Mouse (Mus musculus): ENCODE results near the gene Smad9. TPM values are rescaled to one million over a fixed set of nuclear protein-coding genes. Genes with fewer than 3 reads are reported as not detected.

The Smad9 gene
- polyA plus RNA-seq, 2 experiments: 0.07 TPM; not detected in 1

- H3K27me3 ChIP-seq (ENCODE audit: control insufficient read depth, insufficient read depth, low read length): no peaks in the 10 kb centered on the region
- DNase-seq (ENCODE audit: low read depth in 3 of 3, low spot score in 3 of 3) (no peak), ATAC-seq (ENCODE audit: insufficient read depth) (no peak)
- WGBS (ENCODE audit: insufficient replicate concordance): 85% methylated on average over 8 of the region's 8 CpGs
- H3K4me1 ChIP-seq (replicated peaks; ENCODE audit: control insufficient read depth in 2 of 2, insufficient read depth in 2 of 2, low read length in 1 of 2): peaks cover 10 to 11% of the 10 kb centered on the region in 2 experiments
- no peak overlapping the region for H3K4me3 ChIP-seq (ENCODE audit: insufficient read depth in 1 of 2, low read depth in 2 of 2, low read length in 2 of 2)
- no peak for TF ChIP-seq EP300 (IDR thresholded peaks at IDR 0.05; ENCODE audit: low read depth)
- TF ChIP-seq CTCF (IDR thresholded peaks at IDR 0.05; ENCODE audit: low read depth): no peak
- H3K9ac ChIP-seq (replicated peaks): no peak overlapping the region
- no peak overlapping the region for H3K27ac ChIP-seq
- H3K36me3 ChIP-seq (replicated peaks; ENCODE audit: control insufficient read depth, insufficient read depth, low read depth): peaks cover 7% of the 10 kb centered on the region
- H3K9me3 ChIP-seq (ENCODE audit: control insufficient read depth, low read length): no peaks in the 10 kb centered on the region
- no peak overlapping the region for H3K4me2 ChIP-seq (ENCODE audit: low read depth)
Observed at GRCm38 (mm10) chr3:54803713-54804112, 48.3 kb downstream of the Smad9 start.

- under 1% methylated on average over 56 of the region's 56 CpGs for WGBS (ENCODE audit: insufficient replicate concordance)
- Histone ChIP-seq H3K9me3 (ENCODE audit: control insufficient read depth, low read length) (no peaks in the 10 kb centered on the region), H3K4me2 (ENCODE audit: low read depth) (peak overlapping the region; percentile 77), H3K27ac (peak overlapping the region; percentile 62), H3K9ac (replicated peaks) (peak overlapping the region; percentile 92), H3K27me3 (ENCODE audit: control insufficient read depth, insufficient read depth, low read length) (no peaks in the 10 kb centered on the region), H3K4me1 (replicated peaks; ENCODE audit: control insufficient read depth in 2 of 2, insufficient read depth in 2 of 2, low read length in 1 of 2) (peaks cover 11 to 12% of the 10 kb centered on the region in 2 experiments), H3K4me3 (ENCODE audit: insufficient read depth in 1 of 2, low read depth in 2 of 2, low read length in 2 of 2) (peak overlapping the region; percentile 82 to 84), H3K36me3 (replicated peaks; ENCODE audit: control insufficient read depth, insufficient read depth, low read depth) (peaks cover 7% of the 10 kb centered on the region)
- no peak for DNase-seq (ENCODE audit: low read depth in 3 of 3, low spot score in 3 of 3)
- TF ChIP-seq EP300 (IDR thresholded peaks at IDR 0.05; ENCODE audit: low read depth) (no peak), CTCF (IDR thresholded peaks at IDR 0.05; ENCODE audit: low read depth) (no peak)
- ATAC-seq (ENCODE audit: insufficient read depth): peak; percentile 72
Observed at GRCm38 (mm10) chr3:54807061-54807661, 51.8 kb downstream of the Smad9 start.

- ATAC-seq (ENCODE audit: insufficient read depth) (peak; percentile 93), DNase-seq (ENCODE audit: low read depth in 3 of 3, low spot score in 3 of 3) (peak; percentile 81 to 86 (median 83))
- H3K27ac ChIP-seq: peak within 1 kb of the TSS; percentile 62
- peak within 1 kb of the TSS; percentile 82 to 84 for H3K4me3 ChIP-seq (ENCODE audit: insufficient read depth in 1 of 2, low read depth in 2 of 2, low read length in 2 of 2)
- no peak for TF ChIP-seq EP300 (IDR thresholded peaks at IDR 0.05; ENCODE audit: low read depth)
- no peak for TF ChIP-seq CTCF (IDR thresholded peaks at IDR 0.05; ENCODE audit: low read depth)
- peaks cover 7% of the 10 kb centered on the region for H3K36me3 ChIP-seq (replicated peaks; ENCODE audit: control insufficient read depth, insufficient read depth, low read depth)
- peaks cover 11 to 12% of the 10 kb centered on the region in 2 experiments for H3K4me1 ChIP-seq (replicated peaks; ENCODE audit: control insufficient read depth in 2 of 2, insufficient read depth in 2 of 2, low read length in 1 of 2)
- H3K9ac ChIP-seq (replicated peaks): peak within 1 kb of the TSS; percentile 92
- peak within 1 kb of the TSS; percentile 77 for H3K4me2 ChIP-seq (ENCODE audit: low read depth)
- WGBS (ENCODE audit: insufficient replicate concordance): under 1% methylated on average over 52 of the region's 52 CpGs
- no peaks in the 10 kb centered on the region for H3K9me3 ChIP-seq (ENCODE audit: control insufficient read depth, low read length)
- no peaks in the 10 kb centered on the region for H3K27me3 ChIP-seq (ENCODE audit: control insufficient read depth, insufficient read depth, low read length)
Observed at GRCm38 (mm10) chr3:54807666-54808217, 52.4 kb downstream of the Smad9 start, which contains the start of gene Rfxap. Gene Rfxap (minus strand): TSS chr3:54807791.

GRCm38 (mm10) chr3:54809111-54809510, 53.7 kb downstream of the Smad9 start:
- WGBS (ENCODE audit: insufficient replicate concordance): 41% methylated on average over 5 of the region's 5 CpGs
- Histone ChIP-seq H3K36me3 (replicated peaks; ENCODE audit: control insufficient read depth, insufficient read depth, low read depth) (peaks cover 2% of the 10 kb centered on the region), H3K4me1 (replicated peaks; ENCODE audit: control insufficient read depth in 2 of 2, insufficient read depth in 2 of 2, low read length in 1 of 2) (peaks cover 11 to 12% of the 10 kb centered on the region in 2 experiments), H3K27me3 (ENCODE audit: control insufficient read depth, insufficient read depth, low read length) (no peaks in the 10 kb centered on the region), H3K27ac (no peak overlapping the region), H3K9me3 (ENCODE audit: control insufficient read depth, low read length) (no peaks in the 10 kb centered on the region), H3K4me3 (ENCODE audit: insufficient read depth in 1 of 2, low read depth in 2 of 2, low read length in 2 of 2) (no peak overlapping the region), H3K4me2 (ENCODE audit: low read depth) (no peak overlapping the region), H3K9ac (replicated peaks) (no peak overlapping the region)
- DNase-seq (ENCODE audit: low read depth in 3 of 3, low spot score in 3 of 3) (peak in 1 of 3 experiments; percentile 11), ATAC-seq (ENCODE audit: insufficient read depth) (no peak)
- TF ChIP-seq EP300 (IDR thresholded peaks at IDR 0.05; ENCODE audit: low read depth) (no peak), CTCF (IDR thresholded peaks at IDR 0.05; ENCODE audit: low read depth) (no peak)

- Histone ChIP-seq H3K9me3 (ENCODE audit: control insufficient read depth, low read length) (no peaks in the 10 kb centered on the region), H3K9ac (replicated peaks) (no peak overlapping the region), H3K36me3 (replicated peaks; ENCODE audit: control insufficient read depth, insufficient read depth, low read depth) (no peaks in the 10 kb centered on the region), H3K4me3 (ENCODE audit: insufficient read depth in 1 of 2, low read depth in 2 of 2, low read length in 2 of 2) (no peak overlapping the region), H3K4me1 (replicated peaks; ENCODE audit: control insufficient read depth in 2 of 2, insufficient read depth in 2 of 2, low read length in 1 of 2) (peaks cover 4 to 6% of the 10 kb centered on the region in 2 experiments), H3K27ac (no peak overlapping the region), H3K4me2 (ENCODE audit: low read depth) (no peak overlapping the region), H3K27me3 (ENCODE audit: control insufficient read depth, insufficient read depth, low read length) (no peaks in the 10 kb centered on the region)
- TF ChIP-seq EP300 (IDR thresholded peaks at IDR 0.05; ENCODE audit: low read depth) (no peak), CTCF (IDR thresholded peaks at IDR 0.05; ENCODE audit: low read depth) (peak; percentile 12; the same call in 1 of the 2 replicates)
- DNase-seq (ENCODE audit: low read depth in 3 of 3, low spot score in 3 of 3) (no peak), ATAC-seq (ENCODE audit: insufficient read depth) (no peak)
- 49% methylated on average over 1 of the region's 1 CpGs for WGBS (ENCODE audit: insufficient replicate concordance)
Observed at GRCm38 (mm10) chr3:54811616-54812015, 56.2 kb downstream of the Smad9 start.

Measured in liver, embryonic 14.5 days (tissue).